In genomic region chr14:33824421-33824874, GRCm38 (mm10) we compare ENCODE assay signal across 8 mouse cellular contexts.
DNase-seq lines count a peak whose midpoint lies in the region; ATAC-seq and TF ChIP-seq lines count a peak whose summit lies in the region.

No protein-coding gene starts in this region.

- no peak for TF ChIP-seq CTCF in liver, postnatal 0 days (IDR thresholded peaks at IDR 0.05; ENCODE audit: low read depth)

- H3K4me1 ChIP-seq in midbrain, embryonic 15.5 days, result peaks cover 8% of the 10 kb centered on the region
- no peaks in the 10 kb centered on the region for H3K4me1 ChIP-seq in liver, postnatal 0 days (ENCODE audit: insufficient read depth)

- peak overlapping the region; percentile 26; the same call in 1 of the 2 replicates for H3K27ac ChIP-seq in midbrain, embryonic 15.5 days
- H3K27ac ChIP-seq in liver, postnatal 0 days (ENCODE audit: low read depth), result no peak overlapping the region

- no peak overlapping the region for H3K9ac ChIP-seq in midbrain, embryonic 15.5 days
- no peak overlapping the region for H3K9ac ChIP-seq in liver, postnatal 0 days (replicated peaks)

- H3K36me3 ChIP-seq in midbrain, embryonic 15.5 days (replicated peaks), result no peaks in the 10 kb centered on the region
- H3K36me3 ChIP-seq in liver, postnatal 0 days (replicated peaks; ENCODE audit: insufficient read depth, low read length), result no peaks in the 10 kb centered on the region

- 0 out of 2 replicates have a peak overlapping the region, but pooled peaks have one; percentile 3 for H3K4me2 ChIP-seq in midbrain, embryonic 15.5 days
- no peak overlapping the region for H3K4me2 ChIP-seq in liver, postnatal 0 days (ENCODE audit: low read depth, low read length)

- no peaks in the 10 kb centered on the region for H3K27me3 ChIP-seq in midbrain, embryonic 15.5 days (replicated peaks)
- H3K27me3 ChIP-seq in liver, postnatal 0 days (ENCODE audit: insufficient read depth, low read length), result no peaks in the 10 kb centered on the region

- no peak overlapping the region for H3K4me3 ChIP-seq in midbrain, embryonic 15.5 days
- H3K4me3 ChIP-seq in liver, postnatal 0 days (ENCODE audit: low read depth, low read length), result no peak overlapping the region

- no peaks in the 10 kb centered on the region for H3K9me3 ChIP-seq in midbrain, embryonic 15.5 days
- H3K9me3 ChIP-seq in liver, postnatal 0 days (ENCODE audit: low read length), result no peaks in the 10 kb centered on the region

- peak; percentile 28 to 40 for DNase-seq in kidney, postnatal 4 days
- DNase-seq in kidney, adult 9 months, result no peak
- peak; percentile 64 for DNase-seq in fibroblast of lung, adult 2 months (ENCODE audit: low read depth)
- DNase-seq in layer of hippocampus, adult 18-20 months (ENCODE audit: low spot score in 2 of 2), result peak; percentile 19 to 51
- DNase-seq in liver, postnatal 0 days, result no peak
- no peak for DNase-seq in thymus, postnatal 14 days
- no peak for DNase-seq in adrenal gland, adult 18-20 months (ENCODE audit: low spot score in 2 of 2)

- 0 out of 2 replicates have a peak, but pooled peaks have one; percentile 48 for ATAC-seq in midbrain, embryonic 15.5 days (replicated peaks)
- no peak for ATAC-seq in liver, postnatal 0 days

- no peak for TF ChIP-seq EP300 in liver, postnatal 0 days (IDR thresholded peaks at IDR 0.05; ENCODE audit: low read depth)

- 28% methylated on average over 11 of the region's 11 CpGs for WGBS in midbrain, embryonic 15.5 days
- WGBS in liver, postnatal 0 days (ENCODE audit: insufficient replicate concordance), result 54% methylated on average over 11 of the region's 11 CpGs

Comparison
In these comparisons a context has a peak if more than half of its experiments do, and no peak if none do; other contexts are left out.
1. DNase-seq: peak in kidney, postnatal 4 days (2 of 2), fibroblast of lung, adult 2 months (single experiment) and layer of hippocampus, adult 18-20 months (2 of 2); none in kidney, adult 9 months (single experiment), liver, postnatal 0 days (single experiment), thymus, postnatal 14 days (single experiment) and adrenal gland, adult 18-20 months (0 of 2).